Mouse (Mus musculus): ENCODE measurements around the gene Cers6. TPM values are rescaled to one million over a fixed set of nuclear protein-coding genes. Genes with fewer than 3 reads are reported as not detected.

Cers6 gene
- polyA plus RNA-seq (2012; rRNA removed; ENCODE audit: low replicate concordance), result 5.6 and 7.9 TPM in 2 replicates

GRCm38 (mm10) chr2:68860904-68861685, at the start of gene Cers6:
Cers6 (plus strand) TSS chr2:68861441.

GRCm38 (mm10) chr2:69135661-69136576, 274.7 kb downstream of the Cers6 start, which contains the start of gene Nostrin:
Nostrin (plus strand) TSS chr2:69135800.

Other genes with a start within 250 kb of the Cers6 start
- not detected in 2 replicates for gene 4932414N04Rik, start 205.0 kb upstream of the Cers6 start, polyA plus RNA-seq (2012; rRNA removed; ENCODE audit: low replicate concordance)

All from mammary gland, adult 2 months (tissue).